Mouse (Mus musculus) testis, adult 2 months (tissue): ENCODE measurements around the gene Ftsj3.

Source experiments
- CTCF ChIP-seq: fragments of 200-500 bp; IDR thresholded peaks from 2 replicates; pipeline ENCODE4 v1.5.1; 2012; ENCODE audit warnings: low read depth, mild to moderate bottlenecking, inconsistent platforms, low read length, moderate library complexity; ENCODE audit not compliant: control insufficient read depth, insufficient read depth, insufficient replicate concordance
- POLR2A ChIP-seq: fragments of 200-500 bp; IDR thresholded peaks from 2 replicates; pipeline ENCODE4 v1.6.1; 2012; ENCODE audit warnings: low read depth, mild to moderate bottlenecking, inconsistent platforms, low read length, moderate library complexity; ENCODE audit not compliant: control insufficient read depth

DNA sequence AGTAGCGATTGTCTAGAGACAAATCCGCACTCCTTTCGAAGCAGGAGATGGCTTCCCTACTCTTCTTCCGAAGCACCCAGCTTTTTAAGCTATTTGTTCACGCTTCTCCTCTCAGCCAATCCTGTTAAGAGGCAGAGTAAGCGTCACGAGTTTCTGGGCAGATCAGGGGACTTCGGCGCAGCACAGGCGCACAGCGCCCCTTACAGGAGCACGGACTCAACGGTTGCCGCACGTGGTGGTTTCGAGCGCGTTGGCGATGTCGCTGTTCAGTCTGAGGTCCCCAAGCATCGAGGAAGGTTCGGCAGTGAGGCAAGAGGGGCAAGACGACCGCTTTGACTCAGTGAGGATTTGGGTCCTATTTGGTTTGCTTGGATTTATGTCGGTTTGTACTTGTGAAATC lies 20.6 kb upstream of the Ftsj3 start, which contains the start of gene Tcam1:
- TF ChIP-seq CTCF (peak; percentile 63; the same call in 1 of the 2 replicates), POLR2A (peak; percentile 91; the same call in 1 of the 2 replicates)
